Mouse (Mus musculus) heart, postnatal 0 days (tissue): Measurements from ENCODE around the gene Lmna.

Experiments used
- CTCF ChIP-seq: IDR thresholded peaks from 2 replicates; pipeline ENCODE4 v1.5.1; 2016; ENCODE audit warnings: antibody characterized with exemption, control low read depth, low read depth
- EP300 ChIP-seq: IDR thresholded peaks from 2 replicates; pipeline ENCODE4 v1.6.1; 2016; ENCODE audit warnings: antibody characterized with exemption, low read depth

DNA sequence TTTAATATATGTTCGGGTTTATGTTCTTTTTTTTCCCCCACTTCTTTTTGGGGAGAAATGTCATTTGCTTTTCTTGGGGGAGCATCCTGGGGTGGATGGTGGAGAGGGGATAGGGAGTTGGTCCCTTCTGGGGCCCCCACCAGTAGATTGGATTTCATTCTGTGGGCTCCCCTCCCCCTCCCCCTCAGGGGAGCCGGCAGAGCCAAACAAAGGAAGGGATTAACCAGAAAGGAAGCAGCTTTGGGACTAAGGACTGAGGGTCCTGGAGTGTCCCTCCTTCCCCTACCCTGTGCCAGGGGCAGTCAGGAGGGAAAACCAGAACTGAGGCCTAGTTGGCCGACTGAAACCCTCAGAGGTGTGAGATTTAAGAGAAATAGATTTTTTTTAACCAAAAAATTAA lies 29.6 kb upstream of the Lmna start:
- TF ChIP-seq CTCF (no peak), EP300 (no peak)
